Mouse (Mus musculus) left cerebral cortex, postnatal 10 days (tissue): ENCODE measurements around the gene Zfp972. TPM values are rescaled to one million over a fixed set of nuclear protein-coding genes. Genes with fewer than 3 reads are reported as not detected.
"Not testable (repeated sequence)": the region's sequence is repeated elsewhere in the genome, so short reads cannot be mapped to it uniquely, and the experiment has no call there.

Source experiments
- DNase-seq, 2 experiments: peaks; one replicate each; pipeline ENCODE4 v3.0.0; 2021 to 2022; ENCODE audit warnings: low spot score in 2 of 2, mixed read lengths in 1 of 2; ENCODE audit errors: extremely low spot score in 1 of 2
- intact Hi-C: fragments of 180-260 bp; cut with DNase I; formaldehyde crosslinking; loops from one replicate; pipeline ENCODE4 v1.15.1; 2025
- total RNA-seq, 2 experiments: library from RNA; stranded (reverse); gene quantifications; 2 replicates each; pipeline ENCODE4 v1.2.3; 2021

The Zfp972 gene
- total RNA-seq: 1 to 10 TPM in 1 of 2 experiments, not detected in 1; 1.4 TPM

- DNase-seq, intact Hi-C loops: not testable (repeated sequence)
Observed at GRCm38 (mm10) chr2:177925563-177926103, at the start of gene Zfp972. TSS of gene Zfp972 (minus strand) at chr2:177925613.

GRCm38 (mm10) chr2:177974814-177975213 is 49.4 kb upstream of the Zfp972 start:
- DNase-seq, intact Hi-C loops: not testable (repeated sequence)

- intact Hi-C loops: not testable (repeated sequence)
- DNase-seq: peak; percentile 65 to 85
Observed at GRCm38 (mm10) chr2:177957145-177957544, 31.7 kb upstream of the Zfp972 start, which contains the start of gene Gm14326. TSS of gene Gm14326 (minus strand) at chr2:177957297.

DNA sequence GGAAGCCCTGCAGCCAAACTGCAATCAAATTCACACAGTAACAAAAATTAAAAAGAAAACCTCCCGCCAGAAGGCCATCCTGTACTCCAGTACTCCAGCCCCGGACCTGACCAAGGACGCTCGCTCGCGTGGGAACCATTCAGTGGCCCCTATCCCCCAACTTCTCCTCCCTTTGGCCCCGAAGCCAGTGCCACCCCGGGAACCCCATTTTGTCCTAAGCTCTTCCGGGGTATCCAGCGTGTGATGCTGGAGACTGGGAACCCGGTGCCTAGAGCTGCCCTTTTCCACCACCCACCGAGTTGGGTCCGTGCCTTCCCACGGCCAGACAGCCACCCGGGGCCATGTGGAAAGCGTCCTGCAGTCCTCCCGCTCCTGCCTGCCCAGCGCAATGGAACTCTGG is 31.3 kb upstream of the Zfp972 start:
- intact Hi-C loops: not testable (repeated sequence)
- peak; percentile 8 to 57 for DNase-seq

- intact Hi-C loops, DNase-seq: not testable (repeated sequence)
Observed at GRCm38 (mm10) chr2:177903276-177903675, 22.1 kb downstream of the Zfp972 start.

DNA sequence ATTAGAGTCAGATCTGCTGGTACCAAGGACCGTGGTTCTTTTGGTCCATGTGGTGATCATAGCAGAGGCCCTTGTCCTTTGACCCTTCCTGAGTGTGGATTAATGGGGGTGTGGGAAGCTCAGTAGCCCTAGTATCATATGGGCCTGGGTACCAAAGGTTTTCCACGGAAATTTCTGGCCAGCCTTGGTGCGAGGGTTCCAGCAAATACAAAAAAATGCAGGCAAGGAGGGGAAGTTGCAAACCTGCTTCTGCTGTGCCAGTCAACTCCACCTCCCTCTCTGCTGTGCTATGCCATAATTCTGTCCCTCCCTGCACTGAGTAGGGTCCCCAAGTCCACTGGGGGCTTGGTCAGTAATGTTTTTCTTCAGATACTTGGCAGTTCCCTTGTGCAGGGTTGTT is 27.2 kb downstream of the Zfp972 start:
- intact Hi-C loops, DNase-seq: not testable (repeated sequence)

DNA sequence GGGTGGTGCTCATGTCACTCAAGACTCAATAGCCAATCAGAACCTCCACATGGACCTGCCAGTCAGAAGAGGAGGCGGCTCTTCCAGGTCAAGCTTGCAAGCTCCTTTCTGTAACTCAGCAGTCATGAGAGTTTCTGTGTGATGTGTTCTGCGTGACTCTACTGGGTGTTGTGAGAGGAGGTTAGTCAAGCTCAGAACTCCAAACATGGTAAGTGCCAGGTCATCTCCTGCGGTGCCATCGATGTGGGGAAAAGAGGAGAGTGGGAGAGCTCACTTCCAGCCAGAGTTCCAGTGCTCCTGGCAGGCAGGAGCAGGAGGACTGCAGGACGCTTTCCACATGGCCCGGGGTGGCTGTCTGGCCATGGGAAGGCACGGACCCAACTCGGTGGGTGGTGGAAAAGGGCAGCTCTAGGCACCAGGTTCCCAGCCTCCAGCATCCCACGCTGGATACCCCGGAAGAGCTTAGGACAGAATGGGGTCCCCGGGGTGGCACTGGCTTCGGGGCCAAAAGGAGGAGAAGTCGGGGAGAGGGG is 28.3 kb downstream of the Zfp972 start, which contains the start of gene Gm14327:
TSS of gene Gm14327 (plus strand) at position 51 of the 533 bp plus-strand sequence.
- intact Hi-C loops, DNase-seq: not testable (repeated sequence)

- intact Hi-C loops, DNase-seq: not testable (repeated sequence)
Observed at GRCm38 (mm10) chr2:177887743-177888142, 37.7 kb downstream of the Zfp972 start.

DNA sequence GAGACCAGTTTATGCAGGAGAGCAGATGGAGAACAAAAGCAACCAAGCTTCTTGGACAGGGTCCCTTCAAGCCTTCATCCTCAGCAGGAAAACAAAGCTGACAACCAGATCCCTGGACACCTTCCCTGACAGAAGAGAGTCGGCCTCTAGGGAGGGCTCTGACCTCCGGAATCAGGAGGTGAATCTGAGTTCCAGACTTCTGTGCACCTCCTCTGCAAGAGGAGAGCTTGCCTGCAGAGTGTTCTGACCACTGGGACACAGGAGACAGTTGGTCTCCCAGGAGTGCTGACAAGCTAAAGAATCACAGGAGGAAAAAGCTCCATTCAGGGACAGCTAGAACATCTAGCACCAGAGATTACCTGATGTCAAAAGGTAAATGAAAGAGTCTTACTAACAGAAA is 63.2 kb downstream of the Zfp972 start:
- intact Hi-C loops, DNase-seq: not testable (repeated sequence)

Other genes starting within 250 kb of the Zfp972 start
- gene Gm14322, start 166.3 kb downstream of the Zfp972 start, total RNA-seq: 10 to 100 TPM; 23.2 to 26.3 TPM
- gene Gm14325, start 85.3 kb downstream of the Zfp972 start, total RNA-seq: 100 to 1,000 TPM; 134 to 139 TPM
- 1 to 10 TPM; 6.2 TPM for gene Gm14327, start 28.5 kb downstream of the Zfp972 start, total RNA-seq
- gene Gm14326, start 31.7 kb upstream of the Zfp972 start, total RNA-seq: 10 to 100 TPM; 44.1 to 54.4 TPM
- 10 to 100 TPM; 20.9 to 22.7 TPM for gene Zfp971, start 97.7 kb upstream of the Zfp972 start, total RNA-seq
- gene Zfp931, start 152.9 kb upstream of the Zfp972 start, total RNA-seq: 10 to 100 TPM; 14.0 to 17.1 TPM
- gene Phactr3, start 193.4 kb upstream of the Zfp972 start, total RNA-seq: 100 to 1,000 TPM; 139 to 146 TPM